Mouse (Mus musculus) heart, postnatal 36 days (tissue): ENCODE measurements around the gene Rps24. TPM values are rescaled to one million over a fixed set of nuclear protein-coding genes. Genes with fewer than 3 reads are reported as not detected.

Experiments
- DNase-seq, 2 experiments: peaks; one replicate each; pipeline ENCODE4 v3.0.0; 2021 to 2022
- intact Hi-C: fragments of 180-260 bp; cut with DNase I; formaldehyde crosslinking; loops from one replicate; pipeline ENCODE4 v1.15.1; 2025
- total RNA-seq, 2 experiments: library from RNA; stranded (reverse); gene quantifications; 2 replicates each; pipeline ENCODE4 v1.2.3; 2021

The Rps24 gene
- total RNA-seq, 2 experiments from 2014 or later = 850 to 903 TPM

DNA sequence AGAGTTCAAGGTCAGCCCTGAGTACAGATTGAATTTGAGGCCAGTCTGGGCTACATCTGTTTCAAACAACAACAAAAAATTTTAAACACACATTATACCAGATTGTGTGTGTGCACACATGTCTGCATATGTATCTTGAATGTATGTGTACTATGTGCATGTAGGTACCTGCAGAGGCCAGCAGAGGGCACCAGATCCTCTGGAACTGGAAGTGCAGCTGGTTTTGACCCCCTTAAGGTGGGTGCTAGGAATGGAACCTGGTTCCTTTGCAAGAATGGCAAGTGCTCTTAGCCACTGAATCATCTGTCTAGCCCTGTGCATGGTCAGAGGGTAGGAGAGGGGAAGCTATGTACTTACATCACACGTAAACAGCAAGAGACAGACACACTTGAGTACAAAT lies 23.3 kb downstream of the Rps24 start:
- intact Hi-C loops = no loop called here
- no peak for DNase-seq

GRCm38 (mm10) chr14:24510679-24511078 lies 23.8 kb downstream of the Rps24 start:
- no peak for DNase-seq
- intact Hi-C loops = no loop called here

GRCm38 (mm10) chr14:24512527-24513161 lies 25.7 kb downstream of the Rps24 start:
- intact Hi-C loops = no loop called here
- DNase-seq = no peak

DNA sequence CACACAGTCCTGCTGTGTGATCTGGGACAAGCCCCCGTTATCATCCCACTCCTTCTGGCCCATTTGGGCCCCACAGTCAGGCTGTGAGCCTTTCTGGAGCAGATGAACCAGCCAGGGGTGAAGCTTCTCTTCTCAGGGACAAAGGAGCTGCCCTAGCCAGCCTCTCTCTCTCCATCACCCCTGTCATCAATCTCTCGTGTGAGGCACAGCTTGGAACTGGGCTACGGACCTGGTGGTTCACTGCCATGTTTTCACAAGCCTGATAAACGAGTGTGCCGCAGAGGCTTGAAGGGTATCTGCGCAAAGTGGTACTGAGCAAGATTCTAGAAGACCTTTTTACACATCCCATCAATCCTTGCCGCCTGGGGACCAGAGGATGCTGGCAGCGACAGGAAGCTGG lies 34.7 kb downstream of the Rps24 start:
- no peak for DNase-seq
- intact Hi-C loops = no loop called here

DNA sequence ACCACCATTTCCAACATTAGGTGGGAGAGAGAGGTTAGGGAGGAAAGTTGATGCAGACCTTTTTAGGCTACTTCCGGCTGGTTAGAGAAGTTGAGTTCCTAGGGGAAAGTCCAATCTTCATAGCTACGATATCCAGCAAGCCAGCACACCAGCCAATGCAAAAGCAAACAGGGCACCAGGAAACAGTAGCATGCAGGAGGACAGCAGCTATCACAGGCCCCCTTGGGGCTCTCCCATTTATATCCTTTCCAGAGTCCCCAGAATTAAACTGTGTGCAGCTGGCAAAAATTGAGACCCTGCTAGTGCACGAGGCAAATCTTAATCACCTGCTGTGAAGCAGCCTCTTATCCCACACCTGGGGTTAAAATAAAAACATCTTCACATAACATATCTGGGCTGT lies 38.2 kb downstream of the Rps24 start:
- DNase-seq = no peak
- intact Hi-C loops = no loop called here

DNA sequence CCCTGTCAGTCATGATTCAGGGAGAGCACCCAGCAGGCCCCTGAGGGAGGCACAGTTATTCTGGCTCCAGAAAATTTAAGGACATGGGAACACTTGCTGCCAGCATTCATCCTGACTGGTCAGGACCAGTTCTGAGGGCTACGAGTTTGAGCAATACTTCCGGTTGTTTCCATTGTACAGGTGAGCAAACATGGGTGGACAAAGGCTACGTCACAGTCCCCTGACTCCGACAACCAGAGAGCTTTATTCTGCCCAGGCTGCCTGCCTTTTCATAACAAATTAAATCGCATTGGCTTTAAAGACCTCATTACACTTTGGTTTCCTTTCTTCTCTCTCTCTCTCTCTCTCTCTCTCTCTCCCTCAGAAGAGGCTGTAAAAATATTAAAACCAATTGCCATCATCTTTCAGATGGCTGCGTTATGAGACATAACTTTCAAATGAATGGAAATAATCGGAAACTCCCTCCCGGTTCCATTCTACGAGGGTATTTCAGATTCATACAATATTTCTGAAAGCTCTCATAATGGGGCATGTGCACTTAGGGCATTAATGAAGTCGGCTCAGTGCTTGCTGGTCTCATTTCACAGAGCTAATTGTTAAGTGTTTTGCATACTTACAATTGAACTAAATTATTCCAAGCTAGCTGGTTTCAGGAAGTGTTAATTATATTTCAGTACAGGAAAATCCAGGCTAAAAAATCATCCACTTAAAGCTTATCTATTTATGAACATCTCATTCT lies 38.9 kb downstream of the Rps24 start:
- intact Hi-C loops = no loop called here
- DNase-seq = no peak

- no peak for DNase-seq
- intact Hi-C loops = no loop called here
These were observed 39.5 kb downstream of the Rps24 start for GRCm38 (mm10) chr14:24526440-24526839.

DNA sequence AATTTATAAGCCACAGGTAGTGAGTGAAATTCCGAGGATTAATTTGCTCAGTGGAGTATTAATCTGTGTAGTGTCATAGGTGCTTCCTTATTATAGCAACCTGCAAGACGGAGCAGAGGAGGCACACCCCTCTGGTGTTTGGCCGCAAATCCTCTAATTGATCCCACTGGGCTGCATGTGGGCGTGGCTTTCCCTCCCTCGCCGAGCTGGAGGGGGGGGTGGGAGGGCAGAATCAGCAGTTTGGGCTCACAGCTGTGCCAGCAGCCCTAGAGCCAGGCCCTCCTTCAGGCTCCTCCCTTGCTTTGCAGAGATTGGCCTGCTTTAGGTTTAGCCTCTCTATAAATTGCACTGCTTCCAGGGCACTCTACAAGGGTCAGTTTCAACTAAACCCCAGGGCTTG lies 43.3 kb downstream of the Rps24 start:
- intact Hi-C loops = no loop called here
- no peak for DNase-seq

DNA sequence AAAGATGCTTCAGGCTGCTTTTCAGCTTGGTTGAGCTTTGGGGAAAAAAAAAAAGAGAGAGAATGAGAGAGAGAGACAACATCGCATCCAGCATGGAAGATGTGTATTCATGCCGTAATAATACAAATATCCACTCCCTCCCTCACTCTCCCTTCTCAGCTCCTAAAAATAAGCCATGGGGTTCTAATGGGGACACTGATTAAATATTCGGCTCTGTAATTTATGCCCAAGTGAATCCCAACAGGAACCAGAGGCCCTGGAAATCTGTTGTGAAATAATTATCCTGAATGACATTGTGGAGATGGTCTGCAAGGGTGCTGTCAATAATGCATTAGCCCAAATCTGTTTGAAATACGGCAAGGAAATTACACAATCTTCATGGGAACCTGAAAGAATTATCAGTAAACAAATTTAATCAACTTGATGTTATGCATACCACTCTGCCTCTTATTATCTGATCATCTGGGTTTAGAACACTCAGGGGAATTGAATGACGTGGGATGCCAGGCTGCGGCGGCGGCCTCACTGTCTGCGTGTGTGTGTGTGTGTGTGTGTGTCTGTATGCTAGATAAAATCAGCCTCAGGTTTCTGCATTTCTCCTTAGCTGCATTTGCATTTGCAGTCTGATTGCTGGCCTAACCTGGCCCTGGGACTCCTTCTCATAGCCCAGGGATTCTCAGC lies 48.1 kb downstream of the Rps24 start:
- intact Hi-C loops = no loop called here
- DNase-seq = no peak

DNA sequence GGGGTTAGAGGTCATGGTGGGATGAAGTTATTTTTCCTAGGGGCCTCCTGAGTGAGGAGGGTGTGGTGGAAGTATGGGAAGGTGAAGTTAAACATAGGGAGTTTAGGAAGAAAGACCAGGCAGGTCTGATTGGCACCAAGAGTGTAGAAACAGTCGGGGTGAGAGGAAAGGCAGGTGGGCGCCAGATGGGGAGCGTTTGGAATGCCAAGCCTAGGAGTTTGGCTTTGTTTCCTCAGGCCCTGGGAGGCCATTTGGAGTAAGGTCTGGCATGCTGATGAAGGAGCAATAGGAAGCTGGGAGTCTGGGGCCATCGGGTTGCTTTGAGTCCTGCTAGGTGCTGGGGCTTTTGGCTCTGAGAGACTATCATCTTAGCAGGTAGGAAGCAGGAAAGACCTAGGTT lies 56.0 kb downstream of the Rps24 start:
- no peak for DNase-seq
- intact Hi-C loops = no loop called here

- peak in 1 of 2 experiments; percentile 33 for DNase-seq
- intact Hi-C loops = loop anchor here (2.0 kb wide), 1 partner anchor 43 kb away; no protein-coding TSS in a partner anchor
These were observed 57.1 kb downstream of the Rps24 start for GRCm38 (mm10) chr14:24544057-24544456.

Other genes with a start within 250 kb of the Rps24 start
- gene Dlg5, start 241.2 kb upstream of the Rps24 start, total RNA-seq = 1 to 10 TPM; 7.9 to 9.2 TPM
- gene E330034G19Rik, start 193.9 kb upstream of the Rps24 start, total RNA-seq = not detected
- 10 to 100 TPM; 10.6 to 11.5 TPM for gene Polr3a, start 67 bp upstream of the Rps24 start, total RNA-seq